Mouse (Mus musculus): ENCODE measurements at regions not wholly inside any gene's neighbourhood (a gene's known extent, or its start where the extent isn't known, plus 50 kb on each side); places are given as distances from the start of the nearest gene placed in this dataset.

DNA sequence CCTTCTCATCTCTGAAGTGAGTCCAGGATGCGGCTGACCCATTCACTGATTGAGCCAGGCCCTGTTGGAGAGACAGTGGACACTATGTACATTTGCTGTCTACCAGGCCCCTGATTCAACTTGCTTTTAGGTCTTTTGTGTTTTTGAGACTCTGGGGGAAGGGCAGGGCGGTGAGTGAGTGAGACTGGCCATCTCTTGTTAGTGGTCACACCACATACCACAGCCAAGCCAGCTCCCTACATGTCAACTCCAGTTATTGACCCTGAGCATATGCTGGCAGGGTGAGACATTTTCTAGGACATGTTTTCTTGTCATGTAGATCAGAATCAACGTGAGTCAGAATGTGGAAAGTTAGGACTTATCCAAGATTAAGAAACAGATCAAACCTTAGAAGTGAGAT, 201.8 kb upstream of the Id2 start:
- no peak for DNase-seq (ENCODE audit: low spot score)

DNA sequence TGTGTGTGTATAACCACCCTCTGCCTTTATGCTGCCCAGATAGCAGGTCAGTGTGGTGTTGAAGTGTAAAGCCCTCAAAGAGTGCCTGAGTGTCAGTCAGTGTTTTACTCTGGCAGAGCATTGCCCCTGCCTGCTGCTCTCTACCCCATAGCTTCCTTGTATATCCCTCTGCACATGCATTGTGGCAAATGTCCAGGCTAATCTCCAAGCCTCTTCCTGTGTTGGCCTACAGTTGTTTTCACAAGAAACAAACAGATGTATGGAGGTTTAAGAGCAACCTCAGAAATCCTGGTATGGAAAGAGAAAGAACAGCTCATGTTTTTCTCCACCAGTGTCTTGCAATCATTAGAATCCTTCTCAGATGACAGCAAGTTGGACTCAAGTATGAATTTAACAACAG, 201.0 kb upstream of the Id2 start:
- DNase-seq (ENCODE audit: low spot score): no peak

DNA sequence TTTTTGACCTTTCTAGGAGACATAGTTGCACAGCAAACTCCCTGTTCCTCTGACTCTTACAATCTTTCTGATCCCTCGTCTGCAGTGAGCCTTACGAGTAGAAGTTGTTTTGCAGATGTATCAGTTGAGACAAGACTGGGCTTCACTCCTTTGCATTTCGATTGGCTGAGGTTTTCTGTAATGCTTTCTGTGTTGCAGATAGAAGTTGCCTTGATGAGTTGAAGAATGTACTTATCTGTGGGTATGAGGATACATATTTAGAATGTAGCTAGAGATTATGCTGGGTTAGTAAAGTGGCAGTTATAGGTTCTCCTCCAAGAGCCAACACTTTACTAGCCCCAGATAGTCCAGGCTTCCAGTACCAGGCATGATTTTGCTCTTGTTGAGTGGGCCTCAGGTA, 199.7 kb upstream of the Id2 start:
- no peak for DNase-seq (ENCODE audit: low spot score)

DNA sequence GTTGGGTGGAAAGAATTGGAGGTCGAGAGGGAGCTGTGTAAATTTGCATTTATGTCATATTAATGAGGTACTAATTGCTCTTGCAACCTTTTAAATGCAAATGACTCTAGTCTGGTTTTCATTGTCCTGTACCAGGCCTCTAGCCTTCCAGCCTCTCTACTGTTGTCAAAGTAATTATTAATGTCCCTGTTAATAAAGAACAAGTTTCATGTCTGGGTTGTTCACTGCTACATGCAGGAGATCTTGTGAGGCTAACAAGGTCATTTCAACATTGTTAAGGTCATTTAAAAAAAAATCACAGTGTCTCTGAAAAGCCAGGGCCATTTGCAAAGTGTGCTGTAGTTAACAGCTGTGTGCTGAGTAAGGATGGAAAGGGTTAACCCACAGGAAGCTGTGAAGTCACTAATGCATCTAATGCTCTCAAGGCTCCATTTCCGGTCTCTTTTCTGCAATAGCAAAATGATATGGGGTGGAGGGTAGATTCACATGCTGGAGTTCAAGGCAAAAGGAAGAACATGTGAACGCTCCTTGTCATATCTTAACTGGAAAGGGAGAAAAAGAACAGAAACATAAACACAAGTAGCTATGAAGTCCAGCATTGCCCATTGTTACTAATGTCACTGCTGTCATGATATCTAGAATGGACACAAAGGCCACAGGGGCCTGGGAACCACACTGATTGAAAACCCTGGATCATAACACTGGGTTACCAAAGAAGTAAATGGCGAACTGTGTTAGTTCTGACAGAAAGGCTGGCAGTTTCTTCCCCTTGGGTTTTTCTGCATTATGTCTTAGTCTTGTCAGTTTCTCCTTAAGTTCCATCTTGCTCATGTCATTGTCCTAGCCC, 197.5 kb upstream of the Id2 start:
- DNase-seq (ENCODE audit: low spot score): peak; percentile 42

DNA sequence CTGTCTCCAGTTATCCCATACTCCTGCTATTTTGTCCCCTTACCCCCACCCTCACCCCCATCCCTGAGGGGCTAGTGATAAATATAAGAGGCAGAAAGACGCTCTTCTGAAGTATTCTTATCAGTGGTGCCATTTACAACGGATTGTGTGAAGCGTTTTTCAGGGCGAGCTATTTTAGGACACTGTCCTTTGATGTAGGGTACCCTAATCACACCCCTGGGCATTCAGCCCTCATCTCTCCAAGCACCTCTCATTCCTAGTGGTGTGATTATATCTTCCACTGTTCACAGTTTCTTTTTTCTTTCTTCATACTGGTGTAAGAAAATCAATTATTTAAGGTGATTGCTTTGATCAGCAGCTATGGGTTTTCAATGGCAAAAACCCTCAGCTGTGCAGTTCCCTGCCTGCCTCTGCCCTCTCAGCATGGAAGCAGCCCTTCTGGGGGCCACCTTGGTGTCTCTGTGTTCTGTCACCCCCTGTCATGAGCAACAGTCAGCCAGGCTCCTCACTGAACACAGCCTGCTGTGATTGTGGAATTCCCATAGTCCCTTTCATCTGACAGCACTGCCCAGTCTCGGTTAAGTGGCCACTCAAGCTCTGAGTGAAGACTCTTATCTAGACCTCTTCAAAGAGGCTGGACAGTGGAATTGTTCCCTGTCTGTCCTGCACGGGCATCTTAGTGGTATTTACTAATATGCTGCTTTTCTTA, 196.7 kb upstream of the Id2 start:
- DNase-seq (ENCODE audit: low spot score): no peak

DNA sequence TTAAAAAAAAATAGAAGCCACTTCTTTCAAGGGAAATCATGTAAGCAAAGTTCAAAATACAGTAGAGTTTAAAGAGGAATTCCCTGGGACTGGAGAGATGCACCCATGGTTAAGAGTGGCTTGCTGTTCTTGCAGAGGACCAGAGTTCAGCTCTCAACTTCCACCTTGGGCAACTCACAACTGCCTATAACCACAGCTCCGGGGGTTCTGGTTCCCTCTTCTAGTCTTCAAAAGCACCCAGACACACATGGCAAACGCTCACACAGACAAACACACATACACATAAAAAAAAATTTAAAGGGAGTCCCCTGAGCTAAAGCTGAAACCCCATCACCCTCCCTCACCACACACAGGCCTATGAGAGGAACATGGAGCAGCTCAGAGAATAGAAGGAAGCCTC, 192.4 kb upstream of the Id2 start:
- no peak for DNase-seq (ENCODE audit: low spot score)

DNA sequence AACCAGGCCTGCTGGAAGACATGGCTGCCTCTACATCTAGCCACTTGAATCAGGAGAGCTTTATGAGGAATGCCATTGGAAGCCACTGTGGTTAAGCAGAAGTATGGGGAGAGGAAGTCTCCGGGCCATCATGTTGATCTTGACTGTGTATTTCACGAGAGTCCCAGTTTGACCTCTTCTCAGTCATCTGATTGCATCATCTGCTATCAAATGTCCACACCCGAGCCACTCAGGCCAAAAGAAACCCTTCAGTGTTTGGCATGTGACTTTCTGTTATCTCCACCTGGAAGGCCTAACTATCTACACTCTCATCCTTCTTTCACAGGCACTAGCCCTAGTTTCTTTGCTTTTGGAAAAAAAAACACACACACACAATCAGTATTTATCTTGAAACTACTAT, 186.9 kb upstream of the Id2 start:
- DNase-seq (ENCODE audit: low spot score): no peak

DNA sequence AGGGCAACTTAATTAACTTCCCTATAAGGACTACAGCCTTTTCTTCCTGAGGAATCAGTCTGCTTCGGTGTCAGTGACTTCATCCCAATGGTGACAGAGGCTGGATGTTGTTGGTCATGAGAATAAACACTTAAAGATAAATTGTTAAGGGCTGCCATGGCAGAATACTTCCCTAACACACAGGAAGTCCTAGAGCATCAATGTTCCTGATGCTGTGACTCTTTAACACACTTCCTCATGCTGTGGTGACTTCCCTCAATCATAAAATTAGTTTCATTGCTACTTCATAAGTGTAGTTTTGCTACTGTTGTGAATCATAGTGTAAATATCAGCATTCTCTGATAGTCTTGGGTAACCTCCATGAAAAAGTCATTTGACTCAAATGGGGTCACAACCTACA, 184.5 kb upstream of the Id2 start:
- no peak for DNase-seq (ENCODE audit: low spot score)

DNA sequence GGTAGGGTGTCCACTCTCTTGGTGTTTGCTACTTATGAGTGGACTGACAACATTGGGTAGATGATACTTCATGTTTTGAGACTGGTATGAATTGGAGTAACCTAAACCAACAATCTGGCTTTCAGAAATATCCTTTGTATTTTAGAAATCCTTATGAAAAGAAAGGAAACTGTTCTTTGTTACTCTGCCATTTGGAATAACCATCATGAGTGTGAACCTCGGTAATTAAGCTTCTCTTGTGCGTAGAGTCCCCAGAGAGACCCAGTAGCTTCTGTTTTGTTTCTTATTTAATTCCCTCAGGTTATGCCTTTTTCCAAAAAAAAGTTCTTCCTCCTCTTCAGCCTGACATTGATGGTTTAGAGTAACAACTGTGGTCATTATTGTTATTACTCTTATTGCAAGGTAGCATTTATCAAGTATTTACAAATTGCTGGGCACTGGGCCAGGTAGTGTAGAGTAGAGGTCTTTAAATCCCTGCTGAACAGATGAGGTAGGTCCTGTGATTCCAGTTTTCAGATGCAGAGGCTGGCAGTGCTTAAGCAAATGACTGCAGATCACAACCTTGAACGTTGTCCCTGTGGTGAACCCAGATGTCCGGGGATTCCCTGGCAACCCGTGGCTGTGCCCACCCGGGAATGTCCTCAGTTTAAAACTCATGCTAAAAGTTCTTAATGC, 176.8 kb upstream of the Id2 start:
- DNase-seq (ENCODE audit: low spot score): no peak

DNA sequence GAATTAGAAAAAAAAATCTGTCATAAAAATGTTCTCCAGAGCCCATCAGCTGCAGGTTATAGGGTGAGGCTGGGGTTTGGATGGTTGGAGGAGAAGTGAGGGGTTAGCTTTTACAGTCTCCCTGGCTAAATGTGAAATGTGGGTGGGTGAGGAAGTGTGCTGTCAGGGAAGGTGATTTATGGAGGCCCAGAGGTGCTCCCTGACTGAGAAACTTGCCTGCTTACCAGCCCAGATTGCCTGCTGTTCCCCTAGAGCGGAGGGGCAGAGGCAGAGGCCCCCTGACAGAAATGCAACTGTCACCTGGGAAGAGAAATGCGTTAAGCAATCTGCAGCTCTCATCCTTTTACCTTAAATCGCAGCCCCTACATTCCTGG, 175.8 kb upstream of the Id2 start:
- DNase-seq (ENCODE audit: low spot score): no peak

DNA sequence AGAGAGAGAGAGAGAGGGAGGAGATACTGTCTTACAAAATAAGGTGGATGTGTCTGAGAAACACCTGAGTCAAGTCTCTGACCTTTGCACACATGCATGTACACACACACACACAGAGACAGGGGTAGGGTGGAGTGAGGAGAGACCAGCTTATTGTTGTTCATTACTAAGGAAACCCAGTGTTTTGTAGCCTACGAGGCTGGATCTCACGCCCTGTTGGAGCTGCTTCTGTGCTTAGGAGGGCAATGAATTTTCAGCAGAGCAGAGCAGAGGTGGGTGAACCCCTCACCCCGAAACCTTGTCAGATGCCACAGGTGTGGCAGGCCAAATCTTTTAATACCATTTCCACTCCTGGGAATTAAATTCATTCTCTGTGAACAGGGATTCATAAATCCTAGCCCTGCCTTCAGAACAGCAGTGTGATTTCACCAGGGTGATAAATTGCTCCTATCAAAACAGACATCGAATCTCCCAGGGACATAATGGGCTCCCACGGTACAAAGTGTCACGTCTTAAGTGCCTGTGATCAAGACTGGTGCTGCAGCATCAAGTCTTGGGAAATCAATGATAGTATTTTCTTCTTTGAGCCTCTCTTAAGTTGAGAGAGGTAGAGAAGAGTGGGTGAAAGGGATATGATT, 175.3 kb upstream of the Id2 start:
- DNase-seq (ENCODE audit: low spot score): no peak

DNA sequence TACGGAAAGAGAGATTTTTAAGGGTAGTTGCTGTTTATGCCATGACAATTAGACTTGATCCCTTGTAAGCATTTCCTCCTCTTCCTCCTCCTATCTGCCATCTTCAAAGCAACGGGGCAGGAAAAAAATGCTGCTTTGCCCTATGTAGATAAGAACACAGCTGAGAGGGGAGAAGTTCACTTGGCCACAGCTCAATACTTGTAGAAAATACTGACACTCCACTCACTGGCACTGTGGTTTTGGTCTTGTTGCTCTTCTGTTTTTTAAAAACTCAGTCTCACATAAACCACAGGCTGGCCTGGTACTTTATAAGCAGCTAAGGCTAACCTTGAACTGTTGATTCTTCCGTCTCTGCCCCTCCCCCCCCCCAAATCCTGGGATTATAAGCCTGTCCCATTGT, 172.9 kb upstream of the Id2 start:
- no peak for DNase-seq (ENCODE audit: low spot score)

DNA sequence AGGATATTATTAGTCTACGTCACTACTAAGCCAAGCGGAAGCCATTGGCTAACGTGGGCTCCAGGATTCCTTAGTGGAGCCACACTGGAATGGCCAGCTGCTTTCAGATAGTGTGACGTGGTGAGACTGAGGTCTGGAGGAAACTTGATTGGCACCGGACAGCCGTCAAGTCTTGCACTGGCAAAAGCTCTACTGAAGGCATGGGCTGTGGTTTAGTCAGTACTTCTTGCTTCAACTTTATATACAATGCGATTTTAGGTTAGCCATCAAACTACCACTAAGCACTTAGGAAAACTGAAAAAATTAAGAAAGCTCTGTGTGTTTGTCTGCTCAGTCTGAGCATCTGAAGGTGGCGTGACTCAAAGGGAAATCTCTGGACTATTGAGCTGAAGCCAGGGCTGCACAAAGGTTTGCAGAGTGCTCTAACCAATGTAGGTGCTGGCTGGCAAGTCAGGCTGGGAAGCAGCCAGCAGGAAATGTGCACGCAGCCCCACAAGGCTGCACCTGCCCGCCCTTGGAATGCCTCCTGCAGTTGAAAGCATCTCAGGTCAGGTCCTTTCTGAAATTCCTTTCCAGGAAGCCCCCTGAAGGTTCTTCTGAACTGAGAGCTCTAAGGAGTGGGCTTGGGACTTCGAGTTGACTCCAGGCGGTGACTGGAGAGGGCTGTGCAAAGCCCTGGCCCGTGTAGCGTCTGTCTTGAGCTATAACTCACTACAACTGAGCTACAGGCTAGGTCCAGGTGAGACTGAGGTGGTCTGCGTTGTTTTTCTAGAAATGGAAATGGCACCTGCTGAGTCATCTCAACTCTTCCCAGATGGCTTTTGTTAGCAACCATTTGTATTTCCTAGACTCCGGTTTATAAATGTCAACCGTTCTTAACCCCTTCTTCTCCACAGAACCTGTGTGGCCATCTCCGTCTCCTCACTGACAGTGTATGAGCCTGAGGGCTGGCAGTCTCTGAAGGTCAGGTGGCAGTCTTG, 172.2 kb upstream of the Id2 start:
- no peak for DNase-seq (ENCODE audit: low spot score)

DNA sequence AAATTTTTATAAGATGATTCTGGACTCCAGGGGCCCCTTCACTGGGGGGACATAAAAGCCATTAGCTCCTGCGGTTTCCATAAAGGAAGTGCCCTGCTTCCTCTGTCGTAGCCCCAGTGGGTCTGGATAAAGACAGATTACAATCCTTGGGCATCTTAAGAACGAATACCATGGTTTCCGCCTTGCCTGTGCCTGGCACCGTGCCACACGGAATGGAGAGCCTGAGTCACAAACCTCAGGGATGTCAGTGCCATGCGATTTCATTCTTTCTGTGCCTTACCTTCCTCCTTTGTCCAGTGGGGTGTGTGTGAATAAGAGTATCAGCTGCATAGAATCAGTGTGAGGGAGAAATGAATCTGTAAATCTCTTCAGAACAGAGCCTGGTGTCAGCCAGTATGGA, 171.4 kb upstream of the Id2 start:
- DNase-seq (ENCODE audit: low spot score): no peak

DNA sequence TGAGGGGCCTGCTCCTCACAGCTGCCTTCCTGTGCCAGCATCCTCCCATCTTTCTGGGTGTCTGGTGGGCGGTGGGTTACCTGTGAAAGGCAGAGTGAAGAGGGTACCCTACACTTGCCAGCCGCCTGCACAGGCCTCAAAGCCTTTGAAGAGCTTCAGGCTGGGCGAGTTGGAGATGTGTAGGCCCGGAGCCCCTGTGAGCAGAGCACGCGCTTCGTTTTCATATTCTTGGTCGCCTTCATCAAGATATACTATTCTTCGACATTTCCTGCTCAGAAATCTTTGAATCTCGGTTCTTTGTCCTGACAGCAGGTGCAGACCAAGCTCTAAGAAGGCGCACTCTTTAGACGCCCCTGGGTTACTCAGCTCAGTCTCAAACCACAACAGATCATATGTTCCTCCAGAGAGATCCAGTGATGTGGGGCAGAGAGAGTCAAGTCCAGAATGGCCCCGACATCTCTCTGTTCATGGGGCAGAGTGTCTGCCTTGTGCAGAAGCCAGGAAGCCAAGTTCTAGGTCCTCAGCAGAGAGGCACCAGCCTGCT, 170.7 kb upstream of the Id2 start:
- no peak for DNase-seq (ENCODE audit: low spot score)

DNA sequence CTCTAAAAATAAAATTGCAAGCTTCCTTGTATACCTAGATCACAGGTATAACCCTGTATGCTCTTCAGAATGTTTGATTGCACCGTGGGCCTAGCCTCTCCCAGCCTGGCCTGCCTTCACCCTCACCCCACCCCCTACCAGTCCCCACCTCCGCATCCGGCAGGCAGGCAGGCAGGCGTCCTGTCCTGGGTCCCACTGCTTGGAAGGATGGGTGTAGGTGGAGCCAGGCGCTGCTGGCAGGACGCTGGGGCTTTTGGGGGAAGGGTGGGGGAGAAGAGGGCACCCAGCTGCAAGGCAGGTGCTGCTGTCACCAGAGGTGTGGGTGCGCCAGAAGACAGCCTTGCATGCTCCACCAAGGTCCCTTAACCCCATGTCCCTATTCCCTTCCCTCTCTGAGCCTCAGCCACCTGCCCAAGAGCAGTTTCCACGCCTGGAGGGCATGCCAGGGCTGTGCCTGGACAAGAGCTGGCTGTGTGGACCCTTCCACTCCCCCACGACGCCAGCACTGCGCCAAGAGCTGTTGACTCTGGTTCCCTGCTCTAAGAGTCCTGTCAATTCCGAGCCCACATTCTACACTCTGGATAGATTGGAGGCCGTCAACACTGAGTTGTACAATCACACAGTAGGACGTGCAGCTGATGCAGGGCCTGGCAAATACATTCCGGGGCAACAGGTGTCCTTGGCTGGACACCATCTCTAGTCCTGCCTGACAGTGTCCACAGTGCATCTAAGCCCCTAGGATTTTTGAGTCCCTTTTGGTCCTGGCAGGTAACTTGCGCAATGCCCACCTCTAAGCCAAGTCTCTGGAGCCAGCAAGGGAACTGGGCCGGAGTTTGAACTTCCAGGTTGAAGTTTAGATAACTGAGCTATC, 170.0 kb upstream of the Id2 start:
- DNase-seq (ENCODE audit: low spot score): no peak

DNA sequence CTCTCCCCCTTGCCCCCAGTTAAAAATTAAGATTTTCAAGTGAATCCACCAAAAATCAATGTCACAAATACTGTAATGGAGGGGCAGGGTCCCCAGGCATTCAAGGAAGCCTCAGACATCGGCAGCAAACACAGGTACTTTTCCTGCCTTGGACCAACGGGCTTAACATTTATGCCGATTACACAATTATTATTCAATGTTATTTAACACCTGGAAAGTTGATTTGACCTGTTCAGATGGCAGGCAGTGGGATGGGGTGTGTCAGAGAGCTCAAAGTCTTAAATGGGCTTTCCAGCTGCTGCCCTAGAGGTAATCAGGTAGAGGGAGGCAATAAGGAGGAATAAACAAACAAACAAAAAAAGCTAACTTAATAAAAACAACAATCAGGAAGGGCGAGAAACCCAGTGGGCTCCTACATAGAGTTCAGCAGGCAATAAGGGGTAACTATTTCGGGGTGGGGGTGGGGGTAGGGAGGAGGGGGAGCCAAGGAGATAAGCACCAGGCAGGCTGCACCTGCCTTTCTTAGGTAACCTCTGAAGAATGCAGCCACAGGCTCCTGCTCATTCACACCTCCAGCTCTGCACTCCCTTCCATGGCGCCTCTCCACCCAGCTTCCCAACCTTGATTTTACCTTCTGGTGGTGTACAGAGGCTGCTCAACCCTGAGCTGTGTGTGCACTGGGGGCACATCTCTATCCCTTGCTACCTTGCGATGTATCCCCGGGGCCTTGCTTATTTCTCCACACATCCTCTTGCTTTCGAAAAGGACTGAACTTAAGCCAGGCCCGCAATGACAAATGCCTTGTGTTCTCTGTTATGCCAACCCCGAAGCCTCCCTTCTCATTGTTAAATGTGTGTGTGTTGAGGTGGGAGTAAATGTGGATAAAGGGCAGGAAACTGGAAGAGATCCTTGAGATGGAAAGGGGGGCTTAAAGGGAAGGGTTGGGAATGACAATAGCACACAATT, 168.9 kb upstream of the Id2 start:
- DNase-seq (ENCODE audit: low spot score): no peak

DNA sequence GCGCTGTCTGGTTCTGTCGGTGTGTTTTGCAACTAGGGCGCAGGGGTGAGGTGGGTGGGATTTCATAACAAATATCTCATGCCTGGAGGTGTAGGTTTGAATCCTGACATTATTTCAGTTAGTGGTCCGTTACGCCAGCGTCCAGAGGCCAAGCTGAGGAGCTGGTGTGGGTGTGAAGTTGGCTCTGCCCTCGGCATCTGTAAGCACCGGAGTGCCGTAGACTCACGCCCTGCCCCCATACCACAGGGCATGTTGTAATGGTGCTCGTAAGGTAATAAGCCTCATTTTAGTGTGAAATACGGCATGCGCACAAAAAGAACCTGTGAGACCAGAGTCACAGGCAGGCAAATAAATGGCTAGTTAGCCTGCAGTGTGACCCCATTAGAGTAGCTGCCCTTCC, 168.1 kb upstream of the Id2 start:
- no peak for DNase-seq (ENCODE audit: low spot score)

DNA sequence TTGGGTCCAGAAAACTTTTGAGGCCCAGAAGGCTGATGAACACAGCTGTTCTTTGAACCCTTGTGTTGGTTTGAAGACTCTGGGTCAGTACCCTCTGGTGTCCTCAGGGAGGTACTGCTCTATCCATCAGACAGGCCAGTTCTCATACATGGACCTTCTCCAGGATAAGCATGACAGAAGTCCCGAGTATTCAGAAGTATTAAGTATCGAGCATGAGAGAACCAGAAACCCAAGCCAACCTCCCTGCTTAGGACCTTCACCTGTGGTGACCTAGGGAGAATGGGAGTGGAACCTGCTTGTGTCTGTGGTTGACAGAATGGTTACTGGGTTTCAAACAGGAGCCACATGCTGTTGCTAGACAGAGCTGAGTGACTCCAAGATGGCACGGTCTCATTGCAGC, 167.5 kb upstream of the Id2 start:
- DNase-seq (ENCODE audit: low spot score): no peak
